Mouse (Mus musculus): ENCODE data around the gene Etv6. TPM values are rescaled to one million over a fixed set of nuclear protein-coding genes. Genes with fewer than 3 reads are reported as not detected.

Etv6 gene
- total and polyA plus RNA-seq, 3 experiments: 12.6 to 25.9 TPM; not detected in 1

GRCm38 (mm10) chr6:134217747-134218146 is 182.2 kb downstream of the Etv6 start:
- Histone ChIP-seq H3K27ac (ENCODE audit: control insufficient read depth, low read depth, low read length) (no peak overlapping the region), H3K36me3 (ENCODE audit: control insufficient read depth in 1 of 2, insufficient read depth in 2 of 2, low read length in 2 of 2) (peaks cover 0 to 5% of the 10 kb centered on the region in 2 experiments; a peak in 2 of 4 replicates), H3K4me3 (ENCODE audit: control insufficient read depth in 1 of 2, insufficient read depth in 1 of 2, low read depth in 2 of 2, low read length in 2 of 2) (no peak overlapping the region), H3K9me3 (replicated peaks; ENCODE audit: insufficient read depth, low read length) (no peaks in the 10 kb centered on the region), H3K4me1 (ENCODE audit: control insufficient read depth in 1 of 2, insufficient read depth in 2 of 2, low read length in 2 of 2) (no peaks in the 10 kb centered on the region), H3K27me3 (ENCODE audit: control insufficient read depth in 1 of 2, insufficient read depth in 2 of 2, low read length in 2 of 2) (no peaks in the 10 kb centered on the region), H3K9ac (ENCODE audit: control insufficient read depth, low read depth, low read length, poor library complexity, severe bottlenecking) (no peak overlapping the region), H3K79me2 (ENCODE audit: control insufficient read depth, insufficient read depth, low read length, poor library complexity) (0 out of 2 replicates have a peak, but pooled peaks cover 2% of the 10 kb centered on the region)
- DNase-seq (ENCODE audit: low read depth, low spot score): no peak
- TF ChIP-seq E2F4 (IDR thresholded peaks at IDR 0.05; ENCODE audit: borderline replicate concordance, low read depth, low read length) (no peak), USF1 (IDR thresholded peaks at IDR 0.05; ENCODE audit: low read depth, low read length) (no peak), TBP (IDR thresholded peaks at IDR 0.05; ENCODE audit: low read depth, low read length) (no peak), ZMIZ1 (IDR thresholded peaks at IDR 0.05; ENCODE audit: low read depth, low read length) (no peak), CHD1 (IDR thresholded peaks at IDR 0.05; ENCODE audit: low read depth, low read length) (no peak), MEF2A (IDR thresholded peaks at IDR 0.05; ENCODE audit: extremely low read depth, insufficient replicate concordance, low read depth, low read length, poor library complexity, severe bottlenecking) (no peak), NELFE (IDR thresholded peaks at IDR 0.05; ENCODE audit: low read depth, low read length) (no peak), GABPA (IDR thresholded peaks at IDR 0.05; ENCODE audit: low read depth, low read length) (no peak)

DNA sequence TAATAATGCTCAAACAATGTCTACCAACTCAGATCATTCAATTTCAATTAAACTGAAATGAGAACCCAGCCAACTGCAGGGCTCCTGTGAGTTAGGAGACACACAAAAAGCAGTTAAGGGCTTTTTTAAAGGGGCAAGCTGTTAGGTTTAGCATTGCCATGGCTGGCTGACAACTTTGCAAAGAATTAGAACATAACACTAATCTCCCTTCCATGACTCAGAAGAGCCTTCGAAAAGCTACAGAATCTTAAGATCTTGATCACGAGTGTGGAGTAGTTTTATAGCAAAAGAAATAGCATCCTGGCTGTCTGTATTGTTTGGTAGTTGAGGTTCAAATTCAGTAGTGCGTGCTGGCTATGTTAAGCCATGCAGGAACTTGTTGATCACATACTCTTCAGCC is 182.9 kb downstream of the Etv6 start:
- no peak for DNase-seq (ENCODE audit: low read depth, low spot score)
- H3K9ac ChIP-seq (ENCODE audit: control insufficient read depth, low read depth, low read length, poor library complexity, severe bottlenecking): no peak overlapping the region
- H3K9me3 ChIP-seq (replicated peaks; ENCODE audit: insufficient read depth, low read length): no peaks in the 10 kb centered on the region
- TF ChIP-seq TCF12 (IDR thresholded peaks at IDR 0.05; ENCODE audit: low read depth, low read length): no peak
- no peak for TF ChIP-seq POLR2A (IDR thresholded peaks at IDR 0.05; ENCODE audit: control insufficient read depth in 1 of 2, insufficient read depth in 1 of 2, low read depth in 1 of 2, low read length in 2 of 2, poor library complexity in 1 of 2)
- TF ChIP-seq MYB (IDR thresholded peaks at IDR 0.05; ENCODE audit: low read depth, low read length): no peak
- TF ChIP-seq JUND (IDR thresholded peaks at IDR 0.05; ENCODE audit: low read depth, low read length): no peak
- no peak for TF ChIP-seq SIN3A (IDR thresholded peaks at IDR 0.05; ENCODE audit: low read length)
- TF ChIP-seq MEF2A (IDR thresholded peaks at IDR 0.05; ENCODE audit: extremely low read depth, insufficient replicate concordance, low read depth, low read length, poor library complexity, severe bottlenecking): no peak
- no peak for TF ChIP-seq BHLHE40 (IDR thresholded peaks at IDR 0.05; ENCODE audit: borderline replicate concordance, low read depth, low read length)
- no peak for TF ChIP-seq POLR2AphosphoS5 (IDR thresholded peaks at IDR 0.05; ENCODE audit: borderline replicate concordance, low read depth, low read length)
- TF ChIP-seq ELF1 (IDR thresholded peaks at IDR 0.05; ENCODE audit: low read depth, low read length): no peak
- no peak for TF ChIP-seq ZC3H11A (IDR thresholded peaks at IDR 0.05; ENCODE audit: low read depth, low read length)
- no peak for TF ChIP-seq KAT2A (conservative IDR thresholded peaks at IDR 0.05; ENCODE audit: low read depth, low read length)
- TF ChIP-seq HCFC1 (IDR thresholded peaks at IDR 0.05; ENCODE audit: low read depth, low read length): no peak
- no peak for TF ChIP-seq MYC (IDR thresholded peaks at IDR 0.05; ENCODE audit: low read depth, low read length)
- TF ChIP-seq ETS1 (IDR thresholded peaks at IDR 0.05; ENCODE audit: low read depth, low read length): no peak
- no peak overlapping the region for H3K27ac ChIP-seq (ENCODE audit: control insufficient read depth, low read depth, low read length)
- H3K27me3 ChIP-seq (ENCODE audit: control insufficient read depth in 1 of 2, insufficient read depth in 2 of 2, low read length in 2 of 2): no peaks in the 10 kb centered on the region
- no peaks in the 10 kb centered on the region for H3K4me1 ChIP-seq (ENCODE audit: control insufficient read depth in 1 of 2, insufficient read depth in 2 of 2, low read length in 2 of 2)
- H3K4me3 ChIP-seq (ENCODE audit: control insufficient read depth in 1 of 2, insufficient read depth in 1 of 2, low read depth in 2 of 2, low read length in 2 of 2): no peak overlapping the region
- H3K36me3 ChIP-seq (ENCODE audit: control insufficient read depth in 1 of 2, insufficient read depth in 2 of 2, low read length in 2 of 2): peaks cover 0 to 9% of the 10 kb centered on the region in 2 experiments; a peak in 2 of 4 replicates
- H3K79me2 ChIP-seq (ENCODE audit: control insufficient read depth, insufficient read depth, low read length, poor library complexity): 0 out of 2 replicates have a peak, but pooled peaks cover 2% of the 10 kb centered on the region
